Mouse (Mus musculus): ENCODE data around the gene Bloc1s3. TPM values are rescaled to one million over a fixed set of nuclear protein-coding genes. Genes with fewer than 3 reads are reported as not detected.
"Not testable (repeated sequence)": the region's sequence is repeated elsewhere in the genome, so short reads cannot be mapped to it uniquely, and the experiment has no call there.

The Bloc1s3 gene
- polyA plus RNA-seq, 1 experiment = 7.8 TPM

DNA sequence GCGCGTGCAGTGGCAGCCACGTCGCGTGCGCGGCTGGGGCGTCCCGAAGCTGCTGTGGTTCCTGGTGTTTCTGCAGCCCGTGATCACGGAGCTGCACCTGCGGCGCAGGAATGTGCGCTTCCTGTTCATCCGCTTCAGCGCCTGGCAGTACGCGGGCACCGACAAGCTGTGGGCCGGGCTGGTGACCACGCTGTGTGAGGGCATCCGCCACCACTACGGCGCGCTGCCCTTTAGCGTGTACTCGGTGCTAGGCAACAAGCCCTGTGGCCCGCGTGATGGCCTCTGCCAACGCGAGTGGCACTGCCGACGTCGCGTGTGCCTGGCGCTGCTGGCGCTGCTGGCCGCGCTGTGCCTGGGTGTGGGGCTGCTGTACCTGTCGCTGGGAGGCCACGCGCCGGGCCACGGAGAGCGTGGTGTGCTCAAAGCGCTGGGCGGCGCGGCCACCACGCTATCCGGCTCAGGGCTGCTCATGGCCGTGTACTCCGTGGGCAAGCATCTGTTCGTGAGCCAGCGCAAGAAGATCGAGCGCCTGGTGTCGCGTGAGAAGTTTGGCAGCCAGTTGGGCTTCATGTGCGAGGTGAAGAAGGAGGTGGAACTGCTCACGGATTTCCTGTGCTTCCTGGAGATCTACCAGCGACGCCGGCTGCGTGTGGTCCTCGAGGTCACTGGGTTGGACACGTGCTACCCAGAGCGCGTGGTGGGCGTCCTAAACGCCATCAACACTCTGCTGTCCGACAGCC is 15.0 kb upstream of the Bloc1s3 start:
- peaks cover 59% of the 10 kb centered on the region for H3K27me3 ChIP-seq (ENCODE audit: control insufficient read depth, insufficient read depth, insufficient read length)
- H3ac ChIP-seq (ENCODE audit: control insufficient read depth, insufficient read length) = no peak overlapping the region
- TF ChIP-seq POLR2A (IDR thresholded peaks at IDR 0.05; ENCODE audit: insufficient read length, low read depth) (no peak), REST (IDR thresholded peaks at IDR 0.05; ENCODE audit: insufficient read depth, insufficient read length) (no peak), E2F4 (IDR thresholded peaks at IDR 0.05; ENCODE audit: insufficient read depth) (no peak), SRF (IDR thresholded peaks at IDR 0.05; ENCODE audit: control insufficient read depth, insufficient read length, low read depth) (no peak), MYOD1 (IDR thresholded peaks at IDR 0.05; ENCODE audit: control insufficient read depth in 1 of 3, insufficient read length in 2 of 3, low read depth in 2 of 3) (no peak), TCF12 (IDR thresholded peaks at IDR 0.05; ENCODE audit: insufficient read depth, poor library complexity, severe bottlenecking) (no peak), TCF3 (IDR thresholded peaks at IDR 0.05; ENCODE audit: insufficient read length, low read depth) (no peak), POLR2AphosphoS2 (IDR thresholded peaks at IDR 0.05; ENCODE audit: insufficient read length, low read depth) (no peak), CEBPB (IDR thresholded peaks at IDR 0.05; ENCODE audit: insufficient read depth, poor library complexity, severe bottlenecking) (no peak), MAX (IDR thresholded peaks at IDR 0.05; ENCODE audit: low read depth) (no peak)
- no peaks in the 10 kb centered on the region for H3K36me3 ChIP-seq (ENCODE audit: control insufficient read depth, insufficient read depth)
- H3K4me2 ChIP-seq (ENCODE audit: low read depth) = no peak overlapping the region
- H3K4me3 ChIP-seq = no peak overlapping the region
- H3K79me2 ChIP-seq (ENCODE audit: control insufficient read depth, insufficient read depth) = no peaks in the 10 kb centered on the region

DNA sequence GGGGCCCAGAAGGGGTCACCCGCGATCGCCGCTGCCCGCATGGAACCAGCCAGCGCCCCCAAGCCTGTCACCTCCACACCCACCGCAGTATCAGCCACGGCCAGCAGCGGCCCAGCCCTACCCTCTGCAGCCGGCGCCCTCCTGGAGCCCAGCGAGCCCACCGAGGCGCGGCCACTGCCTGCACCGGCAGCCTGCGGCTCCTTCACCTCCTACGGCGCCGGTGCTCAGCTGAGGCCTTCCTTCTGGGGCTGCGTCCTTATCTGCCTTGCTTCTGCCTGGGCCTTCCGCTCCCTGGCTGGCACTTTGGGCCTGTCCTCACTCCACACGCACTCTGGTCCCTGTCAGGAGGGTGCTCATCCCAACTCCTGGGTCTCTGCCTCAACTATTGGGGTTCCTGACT is 11.9 kb upstream of the Bloc1s3 start:
- H3K36me3 ChIP-seq (ENCODE audit: control insufficient read depth, insufficient read depth) = no peaks in the 10 kb centered on the region
- H3K27me3 ChIP-seq (ENCODE audit: control insufficient read depth, insufficient read depth, insufficient read length) = peaks cover 59% of the 10 kb centered on the region
- H3ac ChIP-seq (ENCODE audit: control insufficient read depth, insufficient read length) = no peak overlapping the region
- no peak overlapping the region for H3K4me3 ChIP-seq
- no peak overlapping the region for H3K4me2 ChIP-seq (ENCODE audit: low read depth)
- TF ChIP-seq E2F4 (IDR thresholded peaks at IDR 0.05; ENCODE audit: insufficient read depth) (no peak), REST (IDR thresholded peaks at IDR 0.05; ENCODE audit: insufficient read depth, insufficient read length) (no peak), TCF12 (IDR thresholded peaks at IDR 0.05; ENCODE audit: insufficient read depth, poor library complexity, severe bottlenecking) (no peak)
- no peaks in the 10 kb centered on the region for H3K79me2 ChIP-seq (ENCODE audit: control insufficient read depth, insufficient read depth)

DNA sequence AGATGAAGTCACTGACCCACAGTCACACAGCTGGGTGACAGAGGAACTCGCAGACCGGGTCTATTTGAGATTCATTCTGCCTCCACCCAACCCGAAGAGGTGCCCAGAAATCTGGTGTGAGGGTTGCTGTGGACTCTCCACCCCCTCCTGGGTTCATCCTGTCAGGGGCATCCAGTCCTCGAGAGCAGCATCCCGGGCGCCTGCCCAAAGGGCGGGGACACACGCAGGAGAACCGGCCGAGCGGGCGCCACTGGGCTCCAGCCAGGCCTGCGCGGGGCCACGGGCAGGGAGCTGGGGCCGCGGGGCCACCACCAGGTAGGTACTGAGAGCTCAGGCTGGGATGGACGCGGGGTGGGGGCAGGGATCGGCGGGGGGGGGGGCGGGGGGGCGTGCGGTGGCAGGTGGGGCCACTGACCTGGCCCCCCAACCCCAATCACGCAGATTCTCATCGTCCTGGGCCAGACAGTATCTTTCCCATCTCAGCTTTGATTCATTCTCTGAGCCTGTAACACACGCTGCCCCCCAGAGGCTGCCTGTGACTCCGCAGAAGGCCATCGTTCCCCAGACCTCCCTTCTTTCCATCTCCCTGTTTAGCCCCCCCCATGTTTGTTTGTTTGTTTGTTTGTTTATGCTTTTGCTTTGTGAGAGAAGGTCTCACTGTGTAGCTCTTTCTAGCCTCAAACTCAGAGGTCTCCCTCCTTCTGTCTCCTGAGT is 9.6 kb upstream of the Bloc1s3 start, which contains the start of gene Nkpd1:
TSS of gene Nkpd1 (plus strand) at position 187 of the 714 bp plus-strand sequence.
- Histone ChIP-seq H3K36me3 (ENCODE audit: control insufficient read depth, insufficient read depth) (no peaks in the 10 kb centered on the region), H3K27me3 (ENCODE audit: control insufficient read depth, insufficient read depth, insufficient read length) (peaks cover 39% of the 10 kb centered on the region), H3K79me2 (ENCODE audit: control insufficient read depth, insufficient read depth) (no peaks in the 10 kb centered on the region), H3ac (ENCODE audit: control insufficient read depth, insufficient read length) (no peak within 1 kb of the TSS), H3K4me3 (no peak within 1 kb of the TSS), H3K4me2 (ENCODE audit: low read depth) (peak within 1 kb of the TSS; percentile 21)
- no peak for TF ChIP-seq E2F4 (IDR thresholded peaks at IDR 0.05; ENCODE audit: insufficient read depth)
- TF ChIP-seq CEBPB (IDR thresholded peaks at IDR 0.05; ENCODE audit: insufficient read depth, poor library complexity, severe bottlenecking) = no peak
- no peak for TF ChIP-seq REST (IDR thresholded peaks at IDR 0.05; ENCODE audit: insufficient read depth, insufficient read length)
- TF ChIP-seq USF1 (IDR thresholded peaks at IDR 0.05; ENCODE audit: low read depth) = no peak

DNA sequence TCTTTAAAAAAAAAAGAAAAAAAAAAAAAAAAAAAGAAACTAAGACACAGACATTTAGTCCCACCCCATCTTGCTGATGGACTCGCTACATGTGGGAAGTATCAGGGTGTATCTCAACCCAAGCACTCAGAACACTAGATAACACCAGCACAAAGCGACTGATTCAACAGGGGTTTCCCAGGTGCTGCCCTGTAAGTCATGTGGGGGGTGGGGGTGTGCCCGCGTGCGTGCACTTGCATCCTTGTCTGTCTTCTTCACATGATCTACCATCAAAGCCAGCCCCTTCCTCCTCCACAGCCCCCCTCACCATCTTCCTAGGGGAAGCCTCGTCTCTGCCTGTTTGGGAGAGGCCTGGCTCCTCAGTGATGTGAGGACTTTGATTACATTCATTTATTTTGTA is 4.2 kb upstream of the Bloc1s3 start:
- H3K4me3 ChIP-seq = no peak overlapping the region
- no peak for TF ChIP-seq TCF3 (IDR thresholded peaks at IDR 0.05; ENCODE audit: insufficient read length, low read depth)
- TF ChIP-seq E2F4 (IDR thresholded peaks at IDR 0.05; ENCODE audit: insufficient read depth) = no peak
- no peak for TF ChIP-seq USF1 (IDR thresholded peaks at IDR 0.05; ENCODE audit: low read depth)
- no peak for TF ChIP-seq MYOD1 (IDR thresholded peaks at IDR 0.05; ENCODE audit: control insufficient read depth in 1 of 3, insufficient read length in 2 of 3, low read depth in 2 of 3)
- no peak for TF ChIP-seq POLR2A (IDR thresholded peaks at IDR 0.05; ENCODE audit: insufficient read length, low read depth)
- no peak for TF ChIP-seq MAX (IDR thresholded peaks at IDR 0.05; ENCODE audit: low read depth)
- TF ChIP-seq MYOG (IDR thresholded peaks at IDR 0.05; ENCODE audit: control insufficient read depth in 1 of 3, insufficient read depth in 1 of 3, insufficient read length in 2 of 3, low read depth in 2 of 3) = no peak
- no peak for TF ChIP-seq TCF12 (IDR thresholded peaks at IDR 0.05; ENCODE audit: insufficient read depth, poor library complexity, severe bottlenecking)
- no peak for TF ChIP-seq CEBPB (IDR thresholded peaks at IDR 0.05; ENCODE audit: insufficient read depth, poor library complexity, severe bottlenecking)
- no peak for TF ChIP-seq SRF (IDR thresholded peaks at IDR 0.05; ENCODE audit: control insufficient read depth, insufficient read length, low read depth)
- no peak for TF ChIP-seq POLR2AphosphoS2 (IDR thresholded peaks at IDR 0.05; ENCODE audit: insufficient read length, low read depth)
- TF ChIP-seq REST (IDR thresholded peaks at IDR 0.05; ENCODE audit: insufficient read depth, insufficient read length) = no peak
- no peaks in the 10 kb centered on the region for H3K36me3 ChIP-seq (ENCODE audit: control insufficient read depth, insufficient read depth)
- no peak overlapping the region for H3ac ChIP-seq (ENCODE audit: control insufficient read depth, insufficient read length)
- H3K27me3 ChIP-seq (ENCODE audit: control insufficient read depth, insufficient read depth, insufficient read length) = no peaks in the 10 kb centered on the region
- no peak overlapping the region for H3K4me2 ChIP-seq (ENCODE audit: low read depth)
- peaks cover 6% of the 10 kb centered on the region for H3K79me2 ChIP-seq (ENCODE audit: control insufficient read depth, insufficient read depth)

DNA sequence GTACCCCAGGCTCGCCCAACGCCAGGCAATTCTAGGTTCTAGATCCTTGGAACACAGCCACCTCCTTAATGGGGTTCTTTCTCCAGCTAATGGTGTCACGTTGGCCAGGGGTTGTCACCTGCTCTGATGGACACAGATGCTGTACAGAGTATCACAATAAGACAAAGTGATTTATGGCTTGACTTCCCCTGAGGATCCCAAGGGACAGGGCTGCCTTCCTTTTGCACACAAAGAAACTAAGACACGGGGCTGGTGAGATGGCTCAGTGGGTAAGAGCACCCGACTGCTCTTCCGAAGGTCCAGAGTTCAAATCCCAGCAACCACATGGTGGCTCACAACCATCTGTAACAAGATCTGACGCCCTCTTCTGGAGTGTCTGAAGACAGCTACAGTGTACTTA is 3.8 kb upstream of the Bloc1s3 start:
- not testable (repeated sequence) for H3K4me3 ChIP-seq; H3K36me3 ChIP-seq (ENCODE audit: control insufficient read depth, insufficient read depth); H3K27me3 ChIP-seq (ENCODE audit: control insufficient read depth, insufficient read depth, insufficient read length); H3ac ChIP-seq (ENCODE audit: control insufficient read depth, insufficient read length); H3K79me2 ChIP-seq (ENCODE audit: control insufficient read depth, insufficient read depth); H3K4me2 ChIP-seq (ENCODE audit: low read depth)
